Mouse (Mus musculus) cerebellum, postnatal 10 days (tissue): ENCODE results near the gene Dnajb14.
"Not testable (repeated sequence)": the region's sequence is repeated elsewhere in the genome, so short reads cannot be mapped to it uniquely, and the experiment has no call there.

Source experiments
- DNase-seq, 2 experiments: peaks; one replicate each; pipeline ENCODE4 v3.0.0; 2021; ENCODE audit warnings: mixed read lengths in 2 of 2

Dnajb14 gene

DNA sequence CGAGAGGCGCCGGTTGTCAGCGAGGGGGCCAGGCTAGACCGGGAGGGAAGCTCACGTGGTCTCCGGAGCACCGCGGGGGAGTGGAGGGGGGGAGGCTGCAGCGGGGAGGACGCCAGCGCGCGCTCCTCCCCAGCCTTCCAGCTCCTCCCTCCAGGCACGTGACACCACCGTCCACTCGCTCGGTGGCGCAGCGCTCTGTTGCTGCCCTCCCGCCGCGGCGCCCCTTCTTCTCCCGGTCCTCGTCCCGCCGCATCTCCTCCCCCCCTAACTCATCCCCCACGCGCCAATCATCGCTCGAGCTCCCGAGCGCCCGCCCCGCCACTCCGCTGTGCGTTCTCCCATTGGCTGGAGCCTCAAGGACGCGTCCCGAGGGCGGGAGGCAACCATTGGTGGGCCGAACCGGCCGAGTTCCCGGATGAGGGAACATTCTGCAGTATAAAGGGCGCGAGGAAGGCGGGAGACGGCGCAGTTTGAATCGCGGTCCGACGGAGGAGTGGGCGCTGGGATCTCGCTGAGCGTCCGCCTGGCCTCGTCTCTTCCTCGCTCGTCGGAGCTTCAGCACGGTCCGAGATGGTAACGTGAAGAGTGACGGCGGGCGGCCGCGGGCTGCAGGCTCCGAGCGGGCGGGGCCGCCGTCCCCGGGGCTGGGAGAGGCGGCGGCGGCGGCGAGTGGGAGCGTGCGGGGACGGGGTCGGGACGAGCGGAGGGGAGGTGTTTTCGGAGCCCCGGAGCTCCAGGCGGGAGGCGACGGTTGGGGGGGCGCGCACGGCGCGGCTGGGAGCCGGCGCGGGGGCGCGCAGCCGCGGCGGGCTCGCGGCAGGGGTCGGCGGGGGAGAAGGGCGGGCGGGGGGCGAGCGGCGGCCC is 3.1 kb upstream of the Dnajb14 start, which contains the start of gene H2afz:
H2afz (plus strand) TSS at position 364 of the 864 bp plus-strand sequence.
- DNase-seq = peak; percentile 99

GRCm38 (mm10) chr3:137864988-137865982 is 2.2 kb upstream of the Dnajb14 start:
- DNase-seq = peak; percentile 97

- no peak for DNase-seq
Observed at GRCm38 (mm10) chr3:137867133-137867436, 390 bp upstream of the Dnajb14 start.

DNA sequence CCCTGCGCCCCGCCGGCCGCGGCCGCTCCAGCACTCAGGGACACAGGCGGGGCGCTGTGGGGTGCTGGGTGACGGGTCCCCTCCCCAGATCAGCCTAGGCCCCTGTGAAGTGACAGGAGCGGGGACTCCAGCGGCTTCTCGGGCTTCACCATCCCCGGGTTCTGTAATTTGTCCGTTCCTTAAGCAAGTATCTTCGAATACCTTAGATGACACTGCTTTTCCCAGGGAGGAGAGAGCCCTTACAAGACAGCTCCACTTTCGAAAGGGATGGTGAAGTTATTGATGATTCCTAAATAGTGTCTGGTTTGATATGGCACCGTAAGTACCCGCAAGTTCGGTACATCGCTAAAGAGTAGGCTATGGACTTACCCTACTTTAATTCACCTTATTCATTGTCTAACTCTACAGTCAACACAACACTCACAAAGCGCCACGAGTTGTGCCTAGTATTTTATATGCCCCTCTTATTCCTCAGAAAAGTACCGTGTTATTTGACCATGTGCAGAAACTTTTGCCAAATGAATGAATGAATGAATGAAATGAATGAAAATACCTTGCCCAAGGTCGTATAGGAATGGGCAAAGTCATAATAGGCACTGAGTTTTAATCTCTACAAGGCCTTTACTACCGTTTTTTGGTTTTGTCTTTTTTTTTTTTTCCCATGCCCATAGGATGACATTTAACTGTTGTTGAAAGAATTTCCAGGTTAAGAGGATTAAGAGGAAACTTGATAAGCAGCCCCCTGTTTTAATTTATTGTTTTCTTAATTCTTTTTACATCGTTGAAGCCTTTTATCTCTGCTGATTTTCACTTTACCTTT is 829 bp downstream of the Dnajb14 start:
- no peak for DNase-seq

GRCm38 (mm10) chr3:137869395-137869794 is 1.9 kb downstream of the Dnajb14 start:
- DNase-seq = no peak

DNA sequence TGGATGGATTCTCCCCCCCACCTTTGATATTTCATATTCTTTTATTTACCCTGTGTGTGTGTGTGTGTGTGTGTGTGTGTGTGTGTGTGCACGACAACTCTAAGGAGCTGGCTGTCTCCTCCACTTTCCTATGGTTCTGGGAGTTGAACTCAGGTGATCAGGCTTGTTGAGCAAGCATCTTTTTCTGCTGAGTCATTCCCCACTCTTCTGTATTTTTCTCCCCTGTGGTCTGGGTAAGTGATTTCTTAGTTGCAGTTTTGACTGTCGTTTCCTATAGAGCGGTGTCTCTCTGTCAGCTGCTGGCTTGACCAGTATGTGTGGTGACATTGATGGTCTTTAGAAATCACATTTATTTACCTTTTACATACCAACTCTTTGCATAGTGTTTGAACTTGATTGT is 11.8 kb downstream of the Dnajb14 start:
- DNase-seq = no peak

DNA sequence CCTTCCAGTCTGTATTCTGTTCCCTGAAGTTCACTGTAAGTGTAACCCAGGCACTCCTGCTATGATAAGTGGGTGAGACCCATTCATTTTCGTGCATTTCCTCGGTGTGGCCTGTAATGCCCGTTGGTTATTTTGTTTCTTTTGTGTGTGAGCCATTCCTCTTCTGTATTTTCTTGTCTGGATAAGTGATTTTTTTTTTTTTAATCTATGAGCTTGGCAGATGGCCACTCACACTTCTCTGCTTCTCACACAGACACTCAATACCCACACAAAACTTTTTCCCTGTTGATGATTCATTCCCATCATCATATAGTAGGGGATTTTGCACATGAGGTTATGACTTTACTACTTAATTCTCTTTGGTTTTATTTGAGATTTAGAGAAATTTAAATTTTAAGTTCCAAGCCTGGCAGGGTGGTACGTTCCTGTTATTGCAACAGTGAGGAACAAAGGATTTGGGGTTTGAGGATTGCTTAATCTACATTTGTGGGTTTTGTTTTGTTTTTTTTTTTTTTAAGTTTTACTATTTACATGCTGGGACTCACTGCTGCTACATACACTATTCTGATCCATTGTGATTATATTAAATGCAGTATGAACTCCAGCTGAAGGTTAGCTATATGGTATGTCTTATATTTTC is 12.8 kb downstream of the Dnajb14 start:
- DNase-seq = no peak

DNA sequence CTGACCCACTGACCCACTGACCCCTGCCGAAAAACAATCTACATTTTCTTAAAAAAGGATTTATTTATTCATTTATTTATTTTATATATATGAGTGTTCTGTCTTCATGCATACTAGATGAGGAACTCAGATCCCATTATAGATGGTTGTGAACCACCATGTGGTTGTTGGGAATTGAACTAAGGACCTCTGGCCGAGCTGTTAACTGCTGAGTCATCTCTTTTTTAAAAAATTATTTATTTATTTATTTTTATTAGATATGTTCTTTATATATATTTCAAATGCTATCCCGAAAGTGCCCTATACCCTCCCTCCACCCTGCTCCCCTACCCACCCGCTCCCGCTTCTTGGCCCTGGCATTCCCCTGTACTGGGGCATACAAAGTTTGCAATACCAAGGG is 13.6 kb downstream of the Dnajb14 start:
- no peak for DNase-seq

DNA sequence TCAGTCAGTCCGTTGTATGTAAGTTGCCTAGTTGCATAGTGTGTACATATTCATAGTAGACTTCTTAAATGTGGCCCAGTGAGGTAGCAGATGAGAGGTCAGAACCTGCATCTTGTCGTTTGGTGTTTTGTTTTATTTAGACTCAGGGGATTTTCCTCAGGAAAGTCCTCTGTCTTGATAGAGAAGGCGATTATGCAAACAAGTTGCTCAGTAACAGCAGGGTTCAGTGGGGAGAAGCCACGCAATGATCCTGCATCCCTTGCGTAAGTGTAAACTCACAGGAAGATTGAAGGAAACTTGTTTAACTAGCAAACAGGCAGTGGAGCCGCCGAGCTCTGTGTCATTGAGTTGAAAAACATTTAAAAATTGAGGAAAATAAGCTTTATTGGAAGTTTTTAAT is 20.5 kb downstream of the Dnajb14 start:
- no peak for DNase-seq

DNA sequence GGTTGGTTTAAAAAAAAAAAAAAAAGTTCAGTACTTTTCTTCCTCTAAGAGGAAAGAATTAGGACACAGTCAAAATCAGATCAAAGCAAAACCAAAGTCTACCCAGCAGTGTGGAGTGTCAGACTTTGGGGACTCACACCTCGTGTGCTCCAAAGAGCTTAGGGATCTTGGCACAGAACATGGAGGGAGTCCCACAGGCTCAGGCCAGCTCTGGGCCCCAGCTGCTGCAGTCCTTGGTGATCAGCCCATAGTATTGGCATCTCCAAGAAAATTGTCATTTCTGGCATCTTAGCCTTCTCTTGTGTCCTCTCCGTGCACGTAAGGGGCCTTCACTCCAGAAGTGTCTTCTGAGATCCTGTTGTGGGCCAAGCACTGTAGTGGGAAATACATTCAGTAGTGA is 23.6 kb downstream of the Dnajb14 start:
- DNase-seq = peak; percentile 25 to 33

DNA sequence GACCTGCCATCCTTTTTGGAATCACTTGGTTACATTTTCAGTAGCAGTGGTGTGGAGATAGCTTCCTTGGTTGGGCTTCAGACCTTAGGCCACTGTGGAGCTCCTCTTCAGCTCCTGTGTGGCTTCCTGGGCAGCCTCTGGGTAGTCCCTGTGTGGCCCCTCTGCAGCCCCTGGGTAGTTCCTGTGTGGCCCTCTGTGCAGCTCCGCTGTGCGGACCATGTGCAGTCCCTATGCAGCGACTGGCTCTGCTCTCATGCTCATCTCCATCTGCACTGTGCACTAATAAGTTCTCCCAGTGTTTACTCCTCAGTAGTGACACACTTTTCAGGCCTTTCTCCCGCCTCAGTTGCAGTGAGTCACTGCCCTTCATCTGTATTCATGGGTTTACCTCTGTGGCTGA is 24.6 kb downstream of the Dnajb14 start:
- DNase-seq = no peak

GRCm38 (mm10) chr3:137893789-137894188 is 26.3 kb downstream of the Dnajb14 start:
- DNase-seq = no peak

GRCm38 (mm10) chr3:137895196-137895595 is 27.7 kb downstream of the Dnajb14 start:
- peak in 1 of 2 experiments; percentile 10 for DNase-seq

DNA sequence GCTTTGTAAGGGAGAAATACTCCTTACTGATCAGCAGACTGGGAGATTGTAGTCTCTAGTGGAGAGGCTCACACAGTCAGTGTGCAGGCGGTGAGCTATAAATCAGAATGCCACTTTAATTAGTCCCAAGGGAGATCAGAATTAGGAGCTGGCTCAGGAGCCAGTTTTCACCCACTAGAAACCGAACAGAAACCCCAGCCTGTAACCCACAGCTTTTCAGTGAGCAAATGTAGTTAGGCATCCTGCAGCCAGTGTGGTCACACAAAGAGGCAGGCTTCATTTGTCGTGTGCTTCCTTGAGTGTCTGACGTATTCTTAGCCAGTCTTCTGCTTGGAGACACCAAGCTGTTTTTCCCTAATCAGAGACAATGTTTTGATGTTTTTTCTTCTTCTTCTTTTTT is 28.9 kb downstream of the Dnajb14 start:
- DNase-seq = no peak

DNA sequence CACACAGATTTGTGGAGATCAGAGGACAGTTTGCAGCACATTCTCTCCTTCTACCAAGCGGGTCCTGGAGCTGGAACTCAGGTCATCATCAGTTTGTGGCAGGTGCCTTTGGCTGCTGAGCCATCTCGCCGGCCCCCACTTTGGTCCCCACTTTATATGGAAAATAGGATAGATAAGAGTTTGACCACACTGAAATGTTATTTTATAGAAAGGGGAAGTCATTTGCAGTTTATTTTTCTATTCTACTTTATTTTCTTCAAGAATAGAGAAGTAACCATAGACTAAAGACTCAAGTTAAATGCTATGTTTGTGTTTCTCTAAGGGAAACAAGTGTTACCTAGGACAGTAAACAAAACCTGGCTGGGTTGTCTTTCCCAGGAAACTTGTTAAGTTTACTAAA is 29.4 kb downstream of the Dnajb14 start:
- no peak for DNase-seq

DNA sequence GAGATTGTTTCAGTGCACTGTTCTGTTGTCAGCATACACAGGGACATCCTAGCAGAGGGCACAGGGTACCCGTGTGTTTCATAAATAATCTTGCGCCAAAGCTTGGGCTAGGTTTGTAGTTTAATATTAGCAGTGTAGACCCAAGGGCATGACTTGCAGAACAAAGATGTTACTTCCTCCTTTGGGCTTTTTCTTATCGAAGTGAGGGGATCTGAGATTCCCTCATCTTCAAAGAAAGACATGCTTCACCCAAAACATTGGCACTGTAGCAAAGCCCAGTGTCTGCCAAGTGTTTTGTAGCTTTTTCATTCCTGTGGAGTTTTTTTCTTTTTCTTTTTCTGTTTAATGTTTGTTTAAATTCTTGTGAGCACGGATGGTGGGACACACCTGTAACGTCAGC is 30.2 kb downstream of the Dnajb14 start:
- no peak for DNase-seq

DNA sequence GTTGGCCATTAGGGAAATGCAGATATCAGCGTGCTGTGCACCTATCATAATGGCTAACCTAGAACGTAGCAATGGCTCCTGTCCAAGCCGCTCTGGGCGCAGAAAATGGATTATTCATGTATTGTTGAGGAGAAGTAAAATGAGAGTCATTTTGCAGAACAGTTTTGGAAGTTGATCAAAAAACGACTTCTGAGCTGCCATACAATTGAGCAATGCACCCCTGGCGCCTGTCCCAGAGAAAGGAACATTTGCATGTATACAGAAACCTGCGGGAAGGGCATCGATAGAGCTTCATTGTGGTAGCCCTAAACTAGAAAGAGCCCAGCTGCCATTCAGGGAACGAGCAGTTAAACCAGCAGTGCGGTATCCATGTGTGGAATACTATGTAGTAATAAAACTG is 32.7 kb downstream of the Dnajb14 start:
- DNase-seq = no peak

DNA sequence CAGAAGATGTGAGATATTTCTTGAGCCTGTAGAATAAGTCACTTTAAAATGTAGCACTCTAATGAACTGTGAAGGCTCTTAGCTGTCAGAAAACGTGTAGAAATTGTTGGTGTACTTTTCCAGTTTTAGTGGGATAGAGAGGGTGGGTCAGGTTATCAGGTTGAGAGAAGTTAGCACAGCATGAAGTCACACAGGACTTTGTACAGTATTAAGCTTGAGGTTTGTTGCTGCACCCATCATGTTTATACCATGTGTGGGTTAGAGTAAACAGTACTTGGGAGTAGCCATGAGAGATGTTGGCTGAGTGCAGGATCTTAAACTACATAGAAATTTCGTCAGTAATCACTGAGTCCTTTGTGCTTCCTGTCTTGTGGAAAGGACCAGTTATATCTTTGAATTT is 45.6 kb downstream of the Dnajb14 start:
- DNase-seq = no peak

GRCm38 (mm10) chr3:137914567-137914966 is 47.1 kb downstream of the Dnajb14 start:
- not testable (repeated sequence) for DNase-seq

GRCm38 (mm10) chr3:137917694-137918171 is 50.3 kb downstream of the Dnajb14 start:
- no peak for DNase-seq

- DNase-seq = peak; percentile 96
Observed at GRCm38 (mm10) chr3:137918172-137918931, 50.9 kb downstream of the Dnajb14 start, which contains the start of gene Lamtor3. TSS of gene Lamtor3 (plus strand) at chr3:137918506.
